Mouse (Mus musculus) stomach, postnatal 0 days (tissue): ENCODE results near the gene Hivep1. TPM values are rescaled to one million over a fixed set of nuclear protein-coding genes. Genes with fewer than 3 reads are reported as not detected.

ENCODE experiments used
- ATAC-seq: fragments of 200-750 bp; cut with Nextera tagmentation; 2 replicates; pipeline ENCODE4 v1.8.0; 2017; ENCODE audit not compliant: low FRiP score, low TSS enrichment
- DNase-seq: peaks from one replicate; pipeline ENCODE4 v3.0.0-alpha.2; 2016; ENCODE audit warnings: low spot score
- H3K27ac ChIP-seq: fragments of 300-500 bp; sonication (generic); replicated peaks from 2 replicates; pipeline ENCODE4 v1.5.1; 2014; ENCODE audit warnings: mild to moderate bottlenecking, control low read depth
- H3K27me3 ChIP-seq: fragments of 300-500 bp; sonication (generic); 2 replicates; pipeline ENCODE4 v1.6.1; 2014; ENCODE audit warnings: low read length; ENCODE audit not compliant: control insufficient read depth, insufficient read depth
- H3K36me3 ChIP-seq: fragments of 300-500 bp; sonication (generic); 2 replicates; pipeline ENCODE4 v1.6.1; 2014; ENCODE audit warnings: low read length, mixed read lengths; ENCODE audit not compliant: control insufficient read depth, insufficient read depth
- H3K4me1 ChIP-seq: fragments of 300-500 bp; sonication (generic); replicated peaks from 2 replicates; pipeline ENCODE4 v1.6.1; 2014; ENCODE audit warnings: antibody characterized with exemption; ENCODE audit not compliant: control insufficient read depth, insufficient read depth
- H3K4me2 ChIP-seq: fragments of 300-500 bp; sonication (generic); replicated peaks from 2 replicates; pipeline ENCODE4 v1.6.1; 2014; ENCODE audit warnings: low read depth, mild to moderate bottlenecking, control low read depth, moderate library complexity
- H3K4me3 ChIP-seq: fragments of 300-500 bp; sonication (generic); 2 replicates; pipeline ENCODE4 v1.5.1; 2014; ENCODE audit warnings: low read depth, low read length, control low read depth
- H3K9ac ChIP-seq: fragments of 300-500 bp; sonication (generic); 2 replicates; pipeline ENCODE4 v1.6.1; 2014; ENCODE audit warnings: mild to moderate bottlenecking, low read length, control low read depth, mixed read lengths
- H3K9me3 ChIP-seq: fragments of 300-500 bp; sonication (generic); 2 replicates; pipeline ENCODE4 v1.6.1; 2016; ENCODE audit warnings: low read length; ENCODE audit not compliant: control insufficient read depth
- CTCF ChIP-seq: IDR thresholded peaks from 2 replicates; pipeline ENCODE4 v1.5.1; 2016; ENCODE audit warnings: antibody characterized with exemption, low read depth, mild to moderate bottlenecking, moderate library complexity
- EP300 ChIP-seq: optimal IDR thresholded peaks from 2 replicates; pipeline ENCODE3; 2016; ENCODE audit warnings: antibody characterized with exemption
- WGBS: fragments of 180-500 bp; shearing (Covaris S2); extraction: QIAGEN DNeasy Blood & Tissue Kit; methylation state at CpG from one replicate; pipeline ENCODE4 v1.1.7; 2014; 5-methylcytosine and 5-hydroxymethylcytosine counted together
- polyA plus RNA-seq: library from polyadenylated mRNA; unstranded; fragments of >200 nt; fragmentation: Nextera tagmentation; extraction: Ambion mirVana; gene quantifications from 2 replicates; pipeline ENCODE4 v1.2.1, GENCODE M21; 2015

Gene Hivep1
- polyA plus RNA-seq, 1 experiment from 2014 or later, result 4.6 TPM

- no peaks in the 10 kb centered on the region for H3K27me3 ChIP-seq
- H3K27ac ChIP-seq, result no peak overlapping the region
- H3K4me1 ChIP-seq, result no peaks in the 10 kb centered on the region
- no peaks in the 10 kb centered on the region for H3K36me3 ChIP-seq
- H3K4me2 ChIP-seq, result no peak overlapping the region
- H3K9me3 ChIP-seq, result no peaks in the 10 kb centered on the region
- DNase-seq (no peak), ATAC-seq (no peak)
- H3K9ac ChIP-seq, result no peak overlapping the region
- 84% methylated on average over 5 of the region's 5 CpGs for WGBS
- H3K4me3 ChIP-seq, result no peak overlapping the region
- TF ChIP-seq EP300, result no peak
- TF ChIP-seq CTCF, result no peak
These were observed 69.4 kb downstream of the Hivep1 start for GRCm38 (mm10) chr13:42121106-42121776.

- Histone ChIP-seq H3K9ac (no peak overlapping the region), H3K36me3 (no peaks in the 10 kb centered on the region), H3K9me3 (no peaks in the 10 kb centered on the region), H3K27me3 (no peaks in the 10 kb centered on the region), H3K4me2 (no peak overlapping the region), H3K4me1 (no peaks in the 10 kb centered on the region), H3K4me3 (no peak overlapping the region), H3K27ac (no peak overlapping the region)
- WGBS, result 67% methylated on average over 5 of the region's 5 CpGs
- ATAC-seq (no peak), DNase-seq (no peak)
- TF ChIP-seq CTCF (no peak), EP300 (no peak)
These were observed 70.2 kb downstream of the Hivep1 start for GRCm38 (mm10) chr13:42121777-42122682.

GRCm38 (mm10) chr13:42144627-42145026 lies 92.8 kb downstream of the Hivep1 start:
- Histone ChIP-seq H3K4me2 (no peak overlapping the region), H3K9ac (no peak overlapping the region), H3K4me1 (no peaks in the 10 kb centered on the region), H3K36me3 (no peaks in the 10 kb centered on the region), H3K9me3 (no peaks in the 10 kb centered on the region), H3K4me3 (no peak overlapping the region), H3K27me3 (no peaks in the 10 kb centered on the region), H3K27ac (no peak overlapping the region)
- 66% methylated on average over 3 of the region's 3 CpGs for WGBS
- TF ChIP-seq EP300 (no peak), CTCF (peak; percentile 62)
- DNase-seq (no peak), ATAC-seq (no peak)

- Histone ChIP-seq H3K4me2 (no peak overlapping the region), H3K9ac (no peak overlapping the region), H3K36me3 (peaks cover under 1% of the 10 kb centered on the region; the same call in 1 of the 2 replicates), H3K27ac (no peak overlapping the region), H3K9me3 (no peaks in the 10 kb centered on the region), H3K4me3 (no peak overlapping the region), H3K4me1 (no peaks in the 10 kb centered on the region), H3K27me3 (no peaks in the 10 kb centered on the region)
- DNase-seq, result no peak
- no peak for TF ChIP-seq CTCF
- TF ChIP-seq EP300, result no peak
- no peak for ATAC-seq
- WGBS, result 50% methylated on average over 9 of the region's 9 CpGs
These were observed 97.7 kb downstream of the Hivep1 start for GRCm38 (mm10) chr13:42149328-42150071.

GRCm38 (mm10) chr13:42150072-42150450 lies 98.2 kb downstream of the Hivep1 start:
- Histone ChIP-seq H3K4me2 (no peak overlapping the region), H3K9ac (no peak overlapping the region), H3K27ac (0 out of 2 replicates have a peak overlapping the region, but pooled peaks have one; percentile 3), H3K4me1 (no peaks in the 10 kb centered on the region), H3K27me3 (no peaks in the 10 kb centered on the region), H3K9me3 (no peaks in the 10 kb centered on the region), H3K36me3 (peaks cover 5% of the 10 kb centered on the region; the same call in 1 of the 2 replicates), H3K4me3 (no peak overlapping the region)
- DNase-seq (no peak), ATAC-seq (no peak)
- TF ChIP-seq EP300 (no peak), CTCF (no peak)
- 41% methylated on average over 5 of the region's 5 CpGs for WGBS
